Mouse (Mus musculus) bone marrow macrophage, adult 2 months (primary cell): ENCODE results near the gene Galnt11. TPM values are rescaled to one million over a fixed set of nuclear protein-coding genes. Genes with fewer than 3 reads are reported as not detected.
A peak's percentile ranks its signal among the peaks of the same experiment; 100 is the strongest.
"Not testable (repeated sequence)": the region's sequence is repeated elsewhere in the genome, so short reads cannot be mapped to it uniquely, and the experiment has no call there.

Experiments used
- H3K27ac ChIP-seq: 2 replicates; pipeline ENCODE4 v1.5.1; 2012; ENCODE audit warnings: low read depth, low read length; ENCODE audit not compliant: insufficient read depth
- H3K4me1 ChIP-seq: 2 replicates; pipeline ENCODE4 v1.6.1; 2012; ENCODE audit warnings: low read length; ENCODE audit not compliant: control insufficient read depth, insufficient read depth
- H3K4me3 ChIP-seq: 2 replicates; pipeline ENCODE4 v1.5.1; 2012; ENCODE audit warnings: mild to moderate bottlenecking, low read length, moderate library complexity; ENCODE audit not compliant: insufficient read depth
- CTCF ChIP-seq: IDR thresholded peaks from 2 replicates; pipeline ENCODE4 v1.5.1; 2012; ENCODE audit warnings: low read depth, mild to moderate bottlenecking, low read length, moderate library complexity
- POLR2A ChIP-seq: IDR thresholded peaks from 2 replicates; pipeline ENCODE4 v1.6.1; 2012; ENCODE audit warnings: mild to moderate bottlenecking, low read depth, low read length, borderline replicate concordance
- polyA plus RNA-seq: library from polyadenylated mRNA; stranded (reverse); fragments of >200 nt; gene quantifications from 2 replicates; pipeline ENCODE4 v1.2.4, GENCODE M21; 2012; ENCODE audit not compliant: missing spikeins, insufficient read depth, insufficient read length

Galnt11 gene
- polyA plus RNA-seq, result 29.3 and 38.6 TPM in 2 replicates

DNA sequence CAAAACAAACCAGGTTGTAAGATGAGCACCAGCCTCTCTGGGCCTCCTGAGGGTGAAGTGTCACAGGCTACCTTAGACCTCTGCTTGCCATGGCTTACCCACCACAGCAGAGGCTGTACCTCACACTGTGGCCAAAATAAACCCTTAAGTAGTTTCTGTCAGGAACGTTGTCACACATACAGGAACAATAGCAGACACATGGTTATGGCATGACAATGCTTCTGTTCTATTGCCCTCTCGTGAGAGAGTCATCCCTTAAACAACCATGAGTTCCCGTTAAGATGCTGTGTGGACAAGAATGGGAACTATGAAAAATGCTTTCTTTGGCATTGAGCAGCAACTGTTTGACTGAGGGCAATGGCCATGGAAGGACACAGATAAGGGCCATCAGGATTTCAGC, at the start of gene Galnt11:
TSS of gene Galnt11 (plus strand) at position 301 of the 400 bp plus-strand sequence.
- Histone ChIP-seq H3K4me3 (peak within 1 kb of the TSS; percentile 64), H3K27ac (peak within 1 kb of the TSS; percentile 73; the same call in 1 of the 2 replicates)

DNA sequence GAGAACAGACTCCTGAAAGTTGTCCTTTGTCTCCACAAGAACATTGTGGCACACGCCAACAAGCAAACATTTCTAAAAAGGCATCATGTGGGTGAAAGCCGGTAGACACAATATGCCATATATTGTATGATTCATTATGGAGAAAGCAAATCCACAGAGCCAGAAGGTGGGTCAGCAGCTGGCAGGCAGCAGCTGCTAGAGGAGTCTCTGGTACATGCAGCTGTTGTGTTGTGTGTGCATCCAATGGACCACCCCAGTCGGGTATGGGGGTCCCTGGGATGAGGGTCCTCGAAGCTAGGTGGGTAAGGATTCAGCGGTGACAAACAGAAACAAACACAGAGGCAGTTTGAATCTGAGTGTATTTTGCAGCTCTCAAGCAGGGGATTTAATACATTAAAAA, 43.8 kb upstream of the Galnt11 start:
- not testable (repeated sequence) for H3K27ac ChIP-seq, H3K4me3 ChIP-seq

More for the DNA sequence above, at the start of gene Galnt11:
- TF ChIP-seq POLR2A (no peak), CTCF (no peak)
- peaks cover 5% of the 10 kb centered on the region for H3K4me1 ChIP-seq

DNA sequence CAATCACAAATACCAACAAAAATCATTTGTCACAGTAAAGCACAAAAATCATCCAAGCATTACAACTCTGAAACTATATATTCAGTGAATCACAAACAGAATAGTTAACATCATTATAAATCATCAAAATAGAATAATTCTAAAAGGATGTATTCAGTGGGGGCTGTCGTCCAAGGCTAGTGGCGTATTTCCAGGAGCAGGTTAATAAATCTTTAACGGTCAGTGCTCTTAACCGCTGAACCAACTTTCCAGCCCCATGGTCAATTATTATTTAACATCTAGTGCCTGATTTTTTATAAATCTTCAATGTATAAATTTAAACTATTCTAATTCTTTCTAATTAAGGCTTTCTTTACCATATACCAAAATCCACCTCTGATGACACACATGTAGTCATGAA, 43.2 kb upstream of the Galnt11 start:
- H3K4me1 ChIP-seq, H3K27ac ChIP-seq, H3K4me3 ChIP-seq: not testable (repeated sequence)

More for the DNA sequence above, 43.8 kb upstream of the Galnt11 start:
- H3K4me1 ChIP-seq, result not testable (repeated sequence)

DNA sequence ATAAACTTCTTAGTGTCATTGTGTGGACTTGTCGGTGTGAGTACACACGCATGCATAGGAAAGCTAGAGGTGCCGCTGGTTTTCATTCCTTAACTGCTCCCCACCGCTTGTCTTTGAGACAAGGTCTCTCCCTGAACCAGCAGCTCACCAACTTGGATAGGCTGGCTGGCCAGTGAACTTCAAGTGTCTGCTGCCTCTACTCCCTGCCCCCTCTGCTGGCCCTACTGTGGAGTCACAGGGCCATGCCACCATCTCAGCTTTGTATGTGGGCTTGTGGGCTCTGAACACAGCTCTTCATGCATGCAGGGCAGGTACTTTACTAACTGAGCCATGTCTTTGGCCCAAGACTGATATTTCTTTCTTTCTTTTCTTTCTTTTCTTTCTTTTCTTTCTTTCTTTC, 42.4 kb upstream of the Galnt11 start:
- H3K4me3 ChIP-seq, result no peak overlapping the region
- H3K4me1 ChIP-seq, result 0 out of 2 replicates have a peak, but pooled peaks cover 2% of the 10 kb centered on the region
- no peak for TF ChIP-seq POLR2A
- no peak for TF ChIP-seq CTCF
- no peak overlapping the region for H3K27ac ChIP-seq

DNA sequence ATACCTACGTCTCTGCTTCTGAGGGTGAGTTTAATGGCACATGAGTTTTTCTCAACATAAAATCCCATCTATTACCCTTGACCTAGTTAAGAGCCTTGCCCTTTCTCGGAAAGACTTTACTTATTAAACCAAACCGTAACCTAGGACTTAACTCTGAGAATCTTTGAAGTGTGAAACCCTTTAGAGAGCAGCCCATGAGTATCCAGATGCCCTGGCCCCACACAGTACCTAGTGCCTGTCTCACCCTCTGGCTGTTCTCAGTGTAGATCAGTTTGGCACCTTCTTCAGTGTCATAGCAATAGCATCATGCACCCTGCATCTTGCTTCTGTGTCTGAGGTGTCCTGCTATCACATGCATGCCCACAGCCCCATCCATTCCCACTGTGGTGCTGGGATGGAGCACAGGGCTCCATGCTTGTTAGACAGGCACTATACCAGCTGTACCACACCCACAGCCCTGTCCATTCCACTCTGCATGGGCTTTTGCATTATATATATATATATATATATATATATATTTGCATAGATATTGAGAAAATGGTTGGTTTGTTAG, 41.7 kb upstream of the Galnt11 start:
- TF ChIP-seq CTCF, result no peak
- TF ChIP-seq POLR2A, result no peak
- Histone ChIP-seq H3K4me1 (0 out of 2 replicates have a peak, but pooled peaks cover 3% of the 10 kb centered on the region), H3K4me3 (no peak overlapping the region), H3K27ac (no peak overlapping the region)

DNA sequence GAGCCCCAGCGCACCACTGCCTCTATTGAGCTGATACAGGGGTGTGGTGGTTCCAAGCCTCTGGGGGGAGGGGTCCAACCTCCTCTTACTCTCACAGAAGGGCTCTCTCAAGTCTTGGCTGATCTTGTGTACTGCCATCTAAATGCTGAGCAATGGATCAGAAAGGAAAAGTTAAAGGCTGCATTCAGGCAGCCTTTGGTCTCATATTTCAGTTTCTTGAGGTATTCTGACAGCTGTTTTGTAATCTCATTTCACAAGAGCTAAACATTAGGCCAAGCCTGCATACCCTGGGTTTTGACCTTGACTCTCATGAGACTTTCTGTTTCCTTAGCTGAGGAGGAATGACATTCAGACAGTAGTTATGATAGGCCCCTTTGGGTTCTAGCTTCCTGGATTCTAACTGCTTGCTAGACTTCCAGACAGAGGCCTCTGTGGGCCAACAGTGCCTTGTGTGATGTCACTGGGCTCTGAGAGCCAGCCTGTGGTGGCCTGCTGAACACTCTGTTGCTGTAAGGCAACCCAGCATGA, 40.6 kb upstream of the Galnt11 start, which contains the start of gene Galntl5:
TSS of gene Galntl5 (plus strand) at position 457 of the 528 bp plus-strand sequence.
- Histone ChIP-seq H3K4me3 (no peak within 1 kb of the TSS), H3K27ac (no peak within 1 kb of the TSS), H3K4me1 (0 out of 2 replicates have a peak, but pooled peaks cover 3% of the 10 kb centered on the region)
- TF ChIP-seq CTCF, result no peak
- TF ChIP-seq POLR2A, result no peak

DNA sequence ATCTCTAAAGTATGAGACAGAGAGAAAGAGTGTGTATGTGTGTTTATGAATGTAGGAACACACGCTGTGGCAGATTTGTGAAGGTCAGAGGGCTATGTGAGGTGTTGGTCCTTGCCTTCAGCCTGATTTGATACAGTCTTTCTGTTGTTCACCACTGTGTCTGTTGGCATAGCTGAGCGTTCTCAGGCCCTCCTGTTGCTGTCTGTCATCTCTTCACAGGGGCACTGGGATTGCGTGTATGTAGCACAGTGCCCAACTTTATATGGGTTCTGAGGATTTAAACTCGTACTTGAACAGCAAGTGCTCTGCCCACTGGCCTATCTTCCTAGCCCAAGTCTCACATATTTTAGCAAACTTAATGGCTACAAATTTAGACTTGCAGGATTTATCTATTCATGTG, 38.1 kb upstream of the Galnt11 start:
- no peak overlapping the region for H3K4me3 ChIP-seq
- 0 out of 2 replicates have a peak, but pooled peaks cover 3% of the 10 kb centered on the region for H3K4me1 ChIP-seq
- TF ChIP-seq POLR2A (no peak), CTCF (no peak)
- no peak overlapping the region for H3K27ac ChIP-seq

DNA sequence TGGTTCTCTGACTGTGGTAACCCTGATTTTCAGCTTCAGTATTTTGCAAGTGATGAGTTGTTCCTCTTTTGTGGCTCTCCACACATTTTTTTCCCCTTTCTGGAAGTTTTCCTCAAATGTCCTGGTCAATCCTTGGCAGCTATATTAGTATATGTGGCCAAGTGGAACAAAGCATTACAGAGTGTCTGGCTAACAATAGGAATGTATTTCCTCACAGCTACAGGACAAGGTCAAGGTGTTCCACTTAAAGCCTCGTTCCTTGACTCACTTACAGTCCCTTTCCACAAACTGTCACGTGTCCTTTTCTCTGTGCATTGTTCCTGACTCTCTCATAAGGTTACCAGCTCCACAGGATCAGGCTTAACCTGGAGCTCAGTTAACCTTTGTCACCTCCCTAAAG, 37.1 kb upstream of the Galnt11 start:
- Histone ChIP-seq H3K27ac (no peak overlapping the region), H3K4me3 (no peak overlapping the region), H3K4me1 (0 out of 2 replicates have a peak, but pooled peaks cover 3% of the 10 kb centered on the region)
- TF ChIP-seq CTCF, result no peak
- TF ChIP-seq POLR2A, result no peak

DNA sequence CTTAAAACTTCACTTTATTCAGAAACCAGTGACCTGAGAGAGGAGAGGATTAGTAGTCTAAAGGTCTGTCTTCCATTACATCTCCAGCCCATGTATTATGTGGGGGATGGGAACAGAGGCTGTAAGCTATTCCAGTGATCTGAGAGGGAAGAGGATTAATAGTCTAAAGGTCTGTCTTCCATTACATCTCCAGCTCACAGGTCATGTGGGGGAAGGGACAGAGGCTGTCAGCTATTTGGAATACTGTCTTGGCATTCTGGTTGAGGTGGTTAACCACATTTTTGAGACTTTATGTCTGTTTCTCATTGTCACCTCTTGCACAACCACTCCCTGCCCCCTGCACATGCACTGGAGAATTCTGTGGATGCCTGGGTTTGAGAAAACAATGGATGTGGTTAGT, 34.0 kb upstream of the Galnt11 start:
- Histone ChIP-seq H3K27ac (no peak overlapping the region), H3K4me3 (no peak overlapping the region), H3K4me1 (0 out of 2 replicates have a peak, but pooled peaks cover 3% of the 10 kb centered on the region)
- TF ChIP-seq POLR2A (no peak), CTCF (no peak)

DNA sequence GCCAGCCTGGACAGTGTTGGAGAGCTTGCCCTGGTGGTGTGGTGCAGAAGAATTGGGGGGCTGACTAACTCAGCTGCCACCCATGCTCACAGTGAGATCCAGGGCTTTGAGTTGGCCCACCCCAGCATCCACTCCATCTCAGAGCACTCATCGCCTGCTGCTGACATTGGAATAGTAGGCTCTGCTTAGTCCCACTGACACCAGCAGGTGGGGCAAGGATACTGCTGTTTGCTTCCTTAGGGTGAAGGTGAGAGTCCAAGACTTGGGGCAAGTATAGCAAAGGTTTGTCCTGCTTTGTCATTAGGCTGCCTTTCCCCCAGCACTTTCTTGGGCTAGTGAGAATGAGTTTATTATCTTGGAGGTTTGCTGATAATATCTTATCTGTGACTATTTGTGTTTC, 32.9 kb upstream of the Galnt11 start:
- Histone ChIP-seq H3K27ac (no peak overlapping the region), H3K4me3 (no peak overlapping the region), H3K4me1 (0 out of 2 replicates have a peak, but pooled peaks cover 3% of the 10 kb centered on the region)
- no peak for TF ChIP-seq CTCF
- TF ChIP-seq POLR2A, result no peak

DNA sequence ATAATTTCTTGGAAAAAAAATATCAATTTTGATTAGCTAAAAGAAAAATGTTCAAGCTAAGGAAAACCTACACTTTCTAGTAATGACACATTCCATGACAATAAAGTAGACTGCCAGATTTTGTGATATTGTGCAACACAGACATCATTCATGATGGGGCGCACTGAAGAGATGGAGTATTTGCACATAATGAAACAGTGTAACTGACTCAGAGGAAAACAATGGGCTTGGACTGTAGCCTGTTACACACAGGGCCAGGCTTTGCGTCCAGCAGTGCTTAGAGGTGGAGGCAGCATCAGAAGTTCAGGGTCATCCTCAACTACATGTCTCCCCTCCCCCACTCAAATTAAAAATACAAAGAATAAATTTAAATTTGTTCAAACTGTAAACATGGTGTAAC, 31.2 kb upstream of the Galnt11 start:
- H3K4me1 ChIP-seq, result no peaks in the 10 kb centered on the region
- no peak overlapping the region for H3K4me3 ChIP-seq
- TF ChIP-seq POLR2A, result no peak
- TF ChIP-seq CTCF, result no peak
- no peak overlapping the region for H3K27ac ChIP-seq
